Mouse (Mus musculus): ENCODE results near the gene Chrm3. TPM values are rescaled to one million over a fixed set of nuclear protein-coding genes. Genes with fewer than 3 reads are reported as not detected.

The Chrm3 gene
- polyA plus RNA-seq, 1 experiment from 2014 or later = 0.20 TPM

- no peak for ATAC-seq
- WGBS (ENCODE audit: insufficient replicate concordance) = 56% methylated on average over 5 of the region's 5 CpGs
- H3K36me3 ChIP-seq = no peaks in the 10 kb centered on the region
- no peak overlapping the region for H3K9ac ChIP-seq
- H3K9me3 ChIP-seq (replicated peaks) = no peaks in the 10 kb centered on the region
- H3K4me3 ChIP-seq = no peak overlapping the region
- no peaks in the 10 kb centered on the region for H3K4me1 ChIP-seq
- H3K4me2 ChIP-seq = no peak overlapping the region
- no peaks in the 10 kb centered on the region for H3K27me3 ChIP-seq (replicated peaks)
- no peak overlapping the region for H3K27ac ChIP-seq
Observed at GRCm38 (mm10) chr13:10062681-10063080, 298.0 kb downstream of the Chrm3 start.

GRCm38 (mm10) chr13:10058993-10059392, 301.7 kb downstream of the Chrm3 start:
- WGBS (ENCODE audit: insufficient replicate concordance) = 72% methylated on average over 1 of the region's 1 CpGs
- Histone ChIP-seq H3K4me2 (no peak overlapping the region), H3K27me3 (replicated peaks) (no peaks in the 10 kb centered on the region), H3K9ac (no peak overlapping the region), H3K4me3 (no peak overlapping the region), H3K9me3 (replicated peaks) (0 out of 2 replicates have a peak, but pooled peaks cover 5% of the 10 kb centered on the region), H3K27ac (no peak overlapping the region), H3K4me1 (no peaks in the 10 kb centered on the region), H3K36me3 (no peaks in the 10 kb centered on the region)
- ATAC-seq = no peak

- no peak for ATAC-seq
- H3K36me3 ChIP-seq = no peaks in the 10 kb centered on the region
- H3K9me3 ChIP-seq (replicated peaks) = 0 out of 2 replicates have a peak, but pooled peaks cover 5% of the 10 kb centered on the region
- H3K4me1 ChIP-seq = no peaks in the 10 kb centered on the region
- no peak overlapping the region for H3K4me2 ChIP-seq
- H3K27me3 ChIP-seq (replicated peaks) = no peaks in the 10 kb centered on the region
- no peak overlapping the region for H3K4me3 ChIP-seq
- no peak overlapping the region for H3K27ac ChIP-seq
- no peak overlapping the region for H3K9ac ChIP-seq
- 52% methylated on average over 2 of the region's 2 CpGs for WGBS (ENCODE audit: insufficient replicate concordance)
Observed at GRCm38 (mm10) chr13:10057644-10058198, 302.9 kb downstream of the Chrm3 start.

GRCm38 (mm10) chr13:10054086-10054485, 306.6 kb downstream of the Chrm3 start:
- Histone ChIP-seq H3K27me3 (replicated peaks) (no peaks in the 10 kb centered on the region), H3K4me2 (no peak overlapping the region), H3K9ac (no peak overlapping the region), H3K4me1 (no peaks in the 10 kb centered on the region), H3K9me3 (replicated peaks) (0 out of 2 replicates have a peak, but pooled peaks cover 5% of the 10 kb centered on the region), H3K36me3 (no peaks in the 10 kb centered on the region), H3K4me3 (no peak overlapping the region), H3K27ac (no peak overlapping the region)
- ATAC-seq = peak; percentile 55; the same call in 1 of the 2 replicates

- 76% methylated on average over 8 of the region's 8 CpGs for WGBS (ENCODE audit: insufficient replicate concordance)
- H3K4me3 ChIP-seq = no peak overlapping the region
Observed at GRCm38 (mm10) chr13:10053301-10053889, 307.3 kb downstream of the Chrm3 start.

GRCm38 (mm10) chr13:10045651-10046350, 314.8 kb downstream of the Chrm3 start:
- no peaks in the 10 kb centered on the region for H3K36me3 ChIP-seq
- no peak overlapping the region for H3K4me3 ChIP-seq
- 68% methylated on average over 7 of the region's 7 CpGs for WGBS (ENCODE audit: insufficient replicate concordance)
- no peak for ATAC-seq
- no peak overlapping the region for H3K4me2 ChIP-seq
- no peak overlapping the region for H3K27ac ChIP-seq
- no peak overlapping the region for H3K9ac ChIP-seq
- H3K27me3 ChIP-seq (replicated peaks) = no peaks in the 10 kb centered on the region
- no peaks in the 10 kb centered on the region for H3K4me1 ChIP-seq
- H3K9me3 ChIP-seq (replicated peaks) = no peaks in the 10 kb centered on the region

More at GRCm38 (mm10) chr13:10053301-10053889, 307.3 kb downstream of the Chrm3 start:
- no peak overlapping the region for H3K27ac ChIP-seq
- no peak for ATAC-seq
- no peaks in the 10 kb centered on the region for H3K36me3 ChIP-seq
- no peak overlapping the region for H3K9ac ChIP-seq
- 0 out of 2 replicates have a peak, but pooled peaks cover 5% of the 10 kb centered on the region for H3K9me3 ChIP-seq (replicated peaks)
- H3K4me2 ChIP-seq = no peak overlapping the region
- no peaks in the 10 kb centered on the region for H3K27me3 ChIP-seq (replicated peaks)
- H3K4me1 ChIP-seq = no peaks in the 10 kb centered on the region

- no peak for ATAC-seq
- no peak overlapping the region for H3K4me2 ChIP-seq
- no peaks in the 10 kb centered on the region for H3K4me1 ChIP-seq
- H3K27me3 ChIP-seq (replicated peaks) = no peaks in the 10 kb centered on the region
- no peaks in the 10 kb centered on the region for H3K9me3 ChIP-seq (replicated peaks)
- 43% methylated on average over 4 of the region's 4 CpGs for WGBS (ENCODE audit: insufficient replicate concordance)
- no peak overlapping the region for H3K4me3 ChIP-seq
- H3K27ac ChIP-seq = no peak overlapping the region
- no peak overlapping the region for H3K9ac ChIP-seq
- no peaks in the 10 kb centered on the region for H3K36me3 ChIP-seq
Observed at GRCm38 (mm10) chr13:10044084-10044483, 316.6 kb downstream of the Chrm3 start.

- no peak overlapping the region for H3K27ac ChIP-seq
- H3K4me3 ChIP-seq = no peak overlapping the region
- H3K4me1 ChIP-seq = no peaks in the 10 kb centered on the region
- no peaks in the 10 kb centered on the region for H3K27me3 ChIP-seq (replicated peaks)
- H3K9ac ChIP-seq = no peak overlapping the region
- no peak overlapping the region for H3K4me2 ChIP-seq
- ATAC-seq = no peak
- H3K9me3 ChIP-seq (replicated peaks) = no peaks in the 10 kb centered on the region
- WGBS (ENCODE audit: insufficient replicate concordance) = 69% methylated on average over 18 of the region's 18 CpGs
- no peaks in the 10 kb centered on the region for H3K36me3 ChIP-seq
Observed at GRCm38 (mm10) chr13:10033570-10034399, 326.9 kb downstream of the Chrm3 start.

GRCm38 (mm10) chr13:10031547-10031946, 329.1 kb downstream of the Chrm3 start:
- WGBS (ENCODE audit: insufficient replicate concordance) = 60% methylated on average over 5 of the region's 5 CpGs
- Histone ChIP-seq H3K4me3 (no peak overlapping the region), H3K9ac (no peak overlapping the region), H3K36me3 (no peaks in the 10 kb centered on the region), H3K4me2 (no peak overlapping the region), H3K27me3 (replicated peaks) (no peaks in the 10 kb centered on the region), H3K9me3 (replicated peaks) (no peaks in the 10 kb centered on the region), H3K27ac (no peak overlapping the region), H3K4me1 (no peaks in the 10 kb centered on the region)
- no peak for ATAC-seq

GRCm38 (mm10) chr13:10029944-10030343, 330.7 kb downstream of the Chrm3 start:
- no peak for ATAC-seq
- Histone ChIP-seq H3K9me3 (replicated peaks) (no peaks in the 10 kb centered on the region), H3K27ac (no peak overlapping the region), H3K4me3 (no peak overlapping the region), H3K27me3 (replicated peaks) (no peaks in the 10 kb centered on the region), H3K4me1 (no peaks in the 10 kb centered on the region), H3K9ac (no peak overlapping the region), H3K4me2 (no peak overlapping the region), H3K36me3 (no peaks in the 10 kb centered on the region)
- 62% methylated on average over 6 of the region's 6 CpGs for WGBS (ENCODE audit: insufficient replicate concordance)

GRCm38 (mm10) chr13:10025134-10025533, 335.5 kb downstream of the Chrm3 start:
- no peak for ATAC-seq
- Histone ChIP-seq H3K27ac (no peak overlapping the region), H3K27me3 (replicated peaks) (no peaks in the 10 kb centered on the region), H3K4me1 (no peaks in the 10 kb centered on the region), H3K4me3 (no peak overlapping the region), H3K36me3 (no peaks in the 10 kb centered on the region), H3K9ac (no peak overlapping the region), H3K4me2 (no peak overlapping the region), H3K9me3 (replicated peaks) (no peaks in the 10 kb centered on the region)
- 67% methylated on average over 3 of the region's 3 CpGs for WGBS (ENCODE audit: insufficient replicate concordance)

GRCm38 (mm10) chr13:10023112-10023511, 337.5 kb downstream of the Chrm3 start:
- H3K4me3 ChIP-seq = no peak overlapping the region
- H3K4me1 ChIP-seq = no peaks in the 10 kb centered on the region
- no peak for ATAC-seq
- no peak overlapping the region for H3K4me2 ChIP-seq
- H3K27me3 ChIP-seq (replicated peaks) = no peaks in the 10 kb centered on the region
- no peak overlapping the region for H3K9ac ChIP-seq
- 58% methylated on average over 2 of the region's 2 CpGs for WGBS (ENCODE audit: insufficient replicate concordance)
- H3K36me3 ChIP-seq = no peaks in the 10 kb centered on the region
- H3K9me3 ChIP-seq (replicated peaks) = no peaks in the 10 kb centered on the region
- no peak overlapping the region for H3K27ac ChIP-seq

Measured in liver, embryonic 12.5 days (tissue).